Mouse (Mus musculus): ENCODE results near the gene Lrmda.

DNA sequence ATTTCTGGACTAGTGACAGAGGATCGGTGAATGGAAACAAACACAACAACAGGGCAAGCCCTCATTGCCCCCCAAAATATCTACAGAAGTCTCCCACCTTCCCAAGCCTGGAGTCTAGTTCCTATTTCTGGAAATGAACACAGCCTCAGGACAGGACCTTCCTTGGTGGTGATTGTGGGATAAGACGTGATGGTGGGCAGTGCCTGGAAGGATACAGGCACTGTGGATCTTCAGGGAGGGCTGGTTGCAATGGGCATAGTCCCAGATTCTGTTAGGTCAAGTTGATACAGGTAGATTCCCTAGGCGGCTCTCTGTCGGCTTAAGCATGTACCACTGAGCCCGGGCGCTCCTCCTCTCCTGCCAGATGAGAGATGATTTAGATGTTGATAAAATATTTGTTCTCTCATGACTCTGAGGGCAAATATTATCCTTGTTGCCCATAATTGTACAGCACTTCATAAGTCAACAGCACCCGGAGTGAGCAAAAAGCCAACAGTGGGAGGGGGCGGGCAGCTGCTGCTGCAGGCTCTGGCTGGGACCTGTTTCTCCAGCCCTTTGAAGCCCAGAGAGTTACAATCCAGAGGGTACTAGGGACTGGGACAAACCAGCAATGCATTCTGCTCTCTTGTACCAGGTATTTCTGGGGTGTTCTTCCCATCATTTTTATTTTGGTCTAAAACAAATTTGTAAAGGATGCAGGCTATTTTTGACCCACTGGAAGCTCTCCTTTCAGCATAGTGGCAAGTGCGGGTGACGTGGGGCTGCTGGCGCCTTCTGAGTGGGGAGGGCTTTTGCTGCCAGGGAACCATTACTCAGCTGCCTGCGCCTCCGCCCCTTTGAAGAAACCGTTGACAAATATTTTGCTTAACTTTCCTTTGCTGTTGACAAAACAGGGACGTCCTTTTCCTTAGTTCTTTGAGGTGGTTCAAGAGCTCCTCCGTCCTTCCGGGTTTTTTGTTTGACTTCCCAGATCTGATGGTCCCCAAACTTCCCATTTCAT lies 630.8 kb downstream of the Lrmda start:
- TF ChIP-seq CTCF (IDR thresholded peaks at IDR 0.05; ENCODE audit: low read depth) (no peak), EP300 (IDR thresholded peaks at IDR 0.05; ENCODE audit: low read depth) (no peak)

All from heart, postnatal 0 days (tissue).